Mouse (Mus musculus) brown adipose tissue, adult 24 weeks (tissue): Measurements from ENCODE around the gene Emp1. TPM values are rescaled to one million over a fixed set of nuclear protein-coding genes. Genes with fewer than 3 reads are reported as not detected.

Experiments used
- H3K27ac ChIP-seq: fragments of 200-500 bp; replicated peaks from 2 replicates; pipeline ENCODE4 v1.5.1; 2012; ENCODE audit warnings: low read depth, mild to moderate bottlenecking, low read length
- H3K4me1 ChIP-seq: fragments of 200-500 bp; 2 replicates; pipeline ENCODE4 v1.6.1; 2012; ENCODE audit warnings: low read length, mixed read lengths; ENCODE audit not compliant: control insufficient read depth, insufficient read depth, insufficient read length
- H3K4me3 ChIP-seq: fragments of 200-500 bp; 2 replicates; pipeline ENCODE4 v1.5.1; 2012; ENCODE audit warnings: low read depth, mild to moderate bottlenecking, low read length, moderate library complexity; ENCODE audit not compliant: insufficient read depth
- polyA plus RNA-seq: library from polyadenylated mRNA; stranded (reverse); fragments of >200 nt; gene quantifications from 2 replicates; pipeline ENCODE4 v1.2.4, GENCODE M21; 2012; ENCODE audit not compliant: missing spikeins, insufficient read depth, insufficient read length

Gene Emp1
- polyA plus RNA-seq: 29.0 and 42.9 TPM in 2 replicates

- Histone ChIP-seq H3K4me3 (peak within 1 kb of the TSS; percentile 64), H3K4me1 (peaks cover 27% of the 10 kb centered on the region), H3K27ac (peak within 1 kb of the TSS; percentile 72)
Measured at GRCm38 (mm10) chr6:135362459-135363159, at the start of gene Emp1. Emp1 (plus strand) TSS chr6:135362545.

- H3K27ac ChIP-seq: no peak overlapping the region
- no peak overlapping the region for H3K4me3 ChIP-seq
- peaks cover 5% of the 10 kb centered on the region for H3K4me1 ChIP-seq
Measured at GRCm38 (mm10) chr6:135313981-135314380, 48.4 kb upstream of the Emp1 start.

- Histone ChIP-seq H3K4me3 (no peak overlapping the region), H3K4me1 (peaks cover 5% of the 10 kb centered on the region), H3K27ac (no peak overlapping the region)
Measured at GRCm38 (mm10) chr6:135316141-135316540, 46.2 kb upstream of the Emp1 start.

- Histone ChIP-seq H3K4me3 (no peak overlapping the region), H3K4me1 (peaks cover 7% of the 10 kb centered on the region), H3K27ac (no peak overlapping the region)
Measured at GRCm38 (mm10) chr6:135319431-135319933, 42.9 kb upstream of the Emp1 start.

- H3K4me3 ChIP-seq: no peak overlapping the region
- peaks cover 7% of the 10 kb centered on the region for H3K4me1 ChIP-seq
- no peak overlapping the region for H3K27ac ChIP-seq
Measured at GRCm38 (mm10) chr6:135322749-135323148, 39.6 kb upstream of the Emp1 start.

GRCm38 (mm10) chr6:135323311-135323982 lies 38.9 kb upstream of the Emp1 start:
- Histone ChIP-seq H3K27ac (no peak overlapping the region), H3K4me3 (no peak overlapping the region), H3K4me1 (peaks cover 7% of the 10 kb centered on the region)

GRCm38 (mm10) chr6:135324111-135324510 lies 38.2 kb upstream of the Emp1 start:
- Histone ChIP-seq H3K4me1 (peaks cover 7% of the 10 kb centered on the region), H3K27ac (no peak overlapping the region), H3K4me3 (no peak overlapping the region)

- H3K4me3 ChIP-seq: no peak overlapping the region
- peaks cover 7% of the 10 kb centered on the region for H3K4me1 ChIP-seq
- no peak overlapping the region for H3K27ac ChIP-seq
Measured at GRCm38 (mm10) chr6:135324686-135325300, 37.6 kb upstream of the Emp1 start.

- Histone ChIP-seq H3K4me3 (no peak overlapping the region), H3K4me1 (peaks cover 7% of the 10 kb centered on the region), H3K27ac (no peak overlapping the region)
Measured at GRCm38 (mm10) chr6:135326847-135327246, 35.5 kb upstream of the Emp1 start.

GRCm38 (mm10) chr6:135331916-135332315 lies 30.4 kb upstream of the Emp1 start:
- Histone ChIP-seq H3K4me1 (peaks cover 7% of the 10 kb centered on the region), H3K27ac (no peak overlapping the region), H3K4me3 (no peak overlapping the region)

GRCm38 (mm10) chr6:135332737-135333281 lies 29.5 kb upstream of the Emp1 start:
- H3K4me1 ChIP-seq: peaks cover 7% of the 10 kb centered on the region
- H3K4me3 ChIP-seq: no peak overlapping the region
- H3K27ac ChIP-seq: no peak overlapping the region

- Histone ChIP-seq H3K27ac (no peak overlapping the region; the same call in 1 of the 2 replicates), H3K4me1 (peaks cover 7% of the 10 kb centered on the region)
Measured at GRCm38 (mm10) chr6:135333994-135334651, 28.2 kb upstream of the Emp1 start.

GRCm38 (mm10) chr6:135336376-135336775 lies 26.0 kb upstream of the Emp1 start:
- Histone ChIP-seq H3K4me1 (peaks cover 14% of the 10 kb centered on the region), H3K27ac (no peak overlapping the region), H3K4me3 (no peak overlapping the region)

More at GRCm38 (mm10) chr6:135333994-135334651, 28.2 kb upstream of the Emp1 start:
- H3K4me3 ChIP-seq: no peak overlapping the region

GRCm38 (mm10) chr6:135340355-135341075 lies 21.8 kb upstream of the Emp1 start:
- H3K4me1 ChIP-seq: peaks cover 11% of the 10 kb centered on the region; the same call in 1 of the 2 replicates
- no peak overlapping the region for H3K4me3 ChIP-seq
- peak overlapping the region; percentile 72; the same call in 1 of the 2 replicates for H3K27ac ChIP-seq
